Mouse (Mus musculus) heart, adult 2 months (tissue): ENCODE data around the gene Znrf1.
A peak's percentile ranks its signal among the peaks of the same experiment; 100 is the strongest.

Experiments
- CTCF ChIP-seq: fragments of 200-600 bp; IDR thresholded peaks from 2 replicates; pipeline ENCODE4 v1.8.1; 2022; ENCODE audit warnings: antibody characterized with exemption, mild to moderate bottlenecking, moderate library complexity
- EP300 ChIP-seq: fragments of 200-500 bp; IDR thresholded peaks from 2 replicates; pipeline ENCODE4 v1.6.1; 2011; ENCODE audit warnings: low read depth, low read length, control low read depth; ENCODE audit not compliant: insufficient read depth
- POLR2A ChIP-seq: fragments of 200-500 bp; IDR thresholded peaks from 2 replicates; pipeline ENCODE4 v1.6.1; 2011; ENCODE audit warnings: mild to moderate bottlenecking, low read depth, low read length, control low read depth; ENCODE audit not compliant: insufficient read depth

DNA sequence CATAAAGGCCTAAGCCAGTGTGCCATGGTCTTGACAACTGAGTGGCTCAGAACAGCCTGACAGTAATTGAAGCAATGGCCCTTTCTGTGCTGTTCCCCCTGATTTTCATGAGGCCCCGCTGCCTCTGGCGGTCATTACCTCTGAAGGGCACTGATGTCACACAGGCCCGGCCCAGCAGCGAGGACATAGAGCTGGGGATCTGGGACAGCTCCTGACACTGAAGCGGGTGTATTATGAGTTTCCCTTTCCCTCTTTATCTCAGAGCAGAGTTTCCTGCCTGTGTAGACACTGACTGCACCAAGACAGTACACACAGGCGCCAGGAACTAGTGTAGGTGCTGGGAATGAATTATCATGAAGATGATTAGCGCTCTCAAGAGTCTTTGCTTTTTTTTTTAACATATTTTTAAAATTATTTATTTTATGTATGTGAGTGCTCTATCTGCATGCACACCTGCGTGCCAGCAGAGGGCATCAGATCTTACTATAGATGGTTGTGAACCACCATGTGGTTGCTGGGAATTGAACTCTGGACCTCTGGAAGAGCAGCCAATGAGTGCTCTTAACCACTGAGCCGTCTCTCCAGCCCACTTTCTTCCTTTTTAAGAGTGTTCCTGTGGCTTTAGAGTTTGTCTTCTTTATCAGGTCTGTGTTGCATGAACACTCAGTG is 7.9 kb downstream of the Znrf1 start:
- TF ChIP-seq POLR2A, result no peak
- TF ChIP-seq CTCF, result peak; percentile 48
- no peak for TF ChIP-seq EP300
